Mouse (Mus musculus) megakaryocyte, embryonic 14.5 days (primary cell): ENCODE results near the gene Lrrc75a.

Experiments used
- FLI1 ChIP-seq: IDR thresholded peaks from 2 replicates; pipeline ENCODE4 v1.6.1; 2012; ENCODE audit warnings: low read length, inconsistent platforms, mixed read lengths
- GATA1 ChIP-seq: IDR thresholded peaks from 3 replicates; pipeline ENCODE4 v1.6.1; 2012; ENCODE audit warnings: mixed read lengths, low read length, inconsistent platforms, borderline replicate concordance

DNA sequence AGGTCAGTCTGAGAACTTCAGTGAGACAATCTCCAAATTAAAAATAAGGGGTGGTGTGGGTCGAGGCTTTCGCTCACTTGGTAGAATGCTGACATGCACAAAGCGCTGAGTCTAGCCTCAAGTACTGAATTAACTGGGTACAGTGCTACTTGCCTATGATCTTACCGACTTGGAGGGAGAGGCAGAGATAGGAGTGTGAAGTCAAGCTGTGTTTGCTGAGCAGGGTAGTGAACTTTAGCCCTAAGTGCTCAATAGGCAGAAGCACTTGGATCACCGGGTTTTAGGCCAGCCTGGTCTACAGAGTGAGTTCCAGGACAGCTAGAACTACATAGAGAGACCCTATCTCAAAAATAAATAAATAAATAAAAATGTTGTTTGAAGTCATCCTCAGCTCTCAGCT, 91.1 kb downstream of the Lrrc75a start:
- TF ChIP-seq GATA1 (no peak), FLI1 (no peak)
